Mouse (Mus musculus): ENCODE results near the gene Lpxn.

The Lpxn gene

GRCm38 (mm10) chr19:12795511-12796327, at the start of gene Lpxn, which contains the start of gene Zfp91:
Lpxn (plus strand) TSS chr19:12796193.
Zfp91 (minus strand) TSS chr19:12796126.
- DNase-seq, result peak; percentile 99

GRCm38 (mm10) chr19:12756286-12756685, 39.7 kb upstream of the Lpxn start:
- no peak for DNase-seq

- DNase-seq, result no peak
Observed at GRCm38 (mm10) chr19:12758936-12759478, 37.0 kb upstream of the Lpxn start.

- peak; percentile 80 for DNase-seq
Observed at GRCm38 (mm10) chr19:12759656-12760055, 36.3 kb upstream of the Lpxn start.

- no peak for DNase-seq
Observed at GRCm38 (mm10) chr19:12762212-12763130, 33.5 kb upstream of the Lpxn start.

GRCm38 (mm10) chr19:12765308-12765707, 30.7 kb upstream of the Lpxn start, which contains the start of gene Cntf:
Cntf (minus strand) TSS chr19:12765632.
- DNase-seq, result no peak

- no peak for DNase-seq
Observed at GRCm38 (mm10) chr19:12770888-12771287, 25.1 kb upstream of the Lpxn start.

- no peak for DNase-seq
Observed at GRCm38 (mm10) chr19:12780437-12780836, 15.6 kb upstream of the Lpxn start.

- no peak for DNase-seq
Observed at GRCm38 (mm10) chr19:12786803-12787395, 9.1 kb upstream of the Lpxn start.

- no peak for DNase-seq
Observed at GRCm38 (mm10) chr19:12787721-12788120, 8.3 kb upstream of the Lpxn start.

GRCm38 (mm10) chr19:12792374-12792773, 3.6 kb upstream of the Lpxn start:
- no peak for DNase-seq

- peak; percentile 88 for DNase-seq
Observed at GRCm38 (mm10) chr19:12794056-12795044, 1.6 kb upstream of the Lpxn start.

- no peak for DNase-seq
Observed at GRCm38 (mm10) chr19:12795110-12795509, 883 bp upstream of the Lpxn start.

GRCm38 (mm10) chr19:12796328-12796931, 437 bp downstream of the Lpxn start:
- no peak for DNase-seq

- DNase-seq, result peak; percentile 72
Observed at GRCm38 (mm10) chr19:12797071-12797470, 1.1 kb downstream of the Lpxn start.

- no peak for DNase-seq
Observed at GRCm38 (mm10) chr19:12798404-12798803, 2.4 kb downstream of the Lpxn start.

- no peak for DNase-seq
Observed at GRCm38 (mm10) chr19:12799081-12799480, 3.1 kb downstream of the Lpxn start.

- no peak for DNase-seq
Observed at GRCm38 (mm10) chr19:12800621-12801020, 4.6 kb downstream of the Lpxn start.

GRCm38 (mm10) chr19:12801046-12801445, 5.1 kb downstream of the Lpxn start:
- DNase-seq, result no peak

- no peak for DNase-seq
Observed at GRCm38 (mm10) chr19:12802830-12803229, 6.8 kb downstream of the Lpxn start.

- no peak for DNase-seq
Observed at GRCm38 (mm10) chr19:12804237-12804636, 8.2 kb downstream of the Lpxn start.
